Mouse (Mus musculus): ENCODE measurements around the gene Neu3.
"Not testable (repeated sequence)": the region's sequence is repeated elsewhere in the genome, so short reads cannot be mapped to it uniquely, and the experiment has no call there.

The Neu3 gene

GRCm38 (mm10) chr7:99834314-99834853 lies 6.2 kb upstream of the Neu3 start:
- no peak for DNase-seq (ENCODE audit: low read depth, low spot score)

GRCm38 (mm10) chr7:99833846-99834222 lies 5.6 kb upstream of the Neu3 start:
- DNase-seq (ENCODE audit: low read depth, low spot score) = no peak

- no peak for DNase-seq (ENCODE audit: low read depth, low spot score)
Observed at GRCm38 (mm10) chr7:99833115-99833845, 5.1 kb upstream of the Neu3 start.

GRCm38 (mm10) chr7:99826096-99826495 lies 2.1 kb downstream of the Neu3 start:
- DNase-seq (ENCODE audit: low read depth, low spot score) = no peak

GRCm38 (mm10) chr7:99825511-99825910 lies 2.7 kb downstream of the Neu3 start:
- DNase-seq (ENCODE audit: low read depth, low spot score) = no peak

- no peak for DNase-seq (ENCODE audit: low read depth, low spot score)
Observed at GRCm38 (mm10) chr7:99824649-99825483, 3.4 kb downstream of the Neu3 start.

- DNase-seq (ENCODE audit: low read depth, low spot score) = no peak
Observed at GRCm38 (mm10) chr7:99823045-99823663, 5.1 kb downstream of the Neu3 start.

- no peak for DNase-seq (ENCODE audit: low read depth, low spot score)
Observed at GRCm38 (mm10) chr7:99822426-99822825, 5.8 kb downstream of the Neu3 start.

- no peak for DNase-seq (ENCODE audit: low read depth, low spot score)
Observed at GRCm38 (mm10) chr7:99821953-99822352, 6.3 kb downstream of the Neu3 start.

- DNase-seq (ENCODE audit: low read depth, low spot score) = not testable (repeated sequence)
Observed at GRCm38 (mm10) chr7:99818181-99818725, 10.0 kb downstream of the Neu3 start.

GRCm38 (mm10) chr7:99813394-99813793 lies 14.8 kb downstream of the Neu3 start:
- DNase-seq (ENCODE audit: low read depth, low spot score) = no peak

- no peak for DNase-seq (ENCODE audit: low read depth, low spot score)
Observed at GRCm38 (mm10) chr7:99811661-99812060, 16.6 kb downstream of the Neu3 start.

- no peak for DNase-seq (ENCODE audit: low read depth, low spot score)
Observed at GRCm38 (mm10) chr7:99810814-99811213, 17.4 kb downstream of the Neu3 start.

- not testable (repeated sequence) for DNase-seq (ENCODE audit: low read depth, low spot score)
Observed at GRCm38 (mm10) chr7:99807043-99807442, 21.2 kb downstream of the Neu3 start.

GRCm38 (mm10) chr7:99805340-99805739 lies 22.9 kb downstream of the Neu3 start:
- no peak for DNase-seq (ENCODE audit: low read depth, low spot score)

GRCm38 (mm10) chr7:99804033-99804432 lies 24.2 kb downstream of the Neu3 start:
- not testable (repeated sequence) for DNase-seq (ENCODE audit: low read depth, low spot score)

GRCm38 (mm10) chr7:99803535-99803934 lies 24.7 kb downstream of the Neu3 start:
- DNase-seq (ENCODE audit: low read depth, low spot score) = no peak

- no peak for DNase-seq (ENCODE audit: low read depth, low spot score)
Observed at GRCm38 (mm10) chr7:99799118-99799517, 29.1 kb downstream of the Neu3 start.

GRCm38 (mm10) chr7:99797911-99798647 lies 30.1 kb downstream of the Neu3 start:
- DNase-seq (ENCODE audit: low read depth, low spot score) = peak; percentile 72

- no peak for DNase-seq (ENCODE audit: low read depth, low spot score)
Observed at GRCm38 (mm10) chr7:99797261-99797660, 31.0 kb downstream of the Neu3 start.

- no peak for DNase-seq (ENCODE audit: low read depth, low spot score)
Observed at GRCm38 (mm10) chr7:99796471-99796870, 31.7 kb downstream of the Neu3 start.
